Mouse (Mus musculus) erythroblast, embryonic 14.5 days (primary cell): Measurements from ENCODE around the gene Uggt2. TPM values are rescaled to one million over a fixed set of nuclear protein-coding genes. Genes with fewer than 3 reads are reported as not detected.

Experiments used
- H3K27me3 ChIP-seq: 2 replicates; pipeline ENCODE4 v1.6.1; 2012; ENCODE audit warnings: inconsistent platforms; ENCODE audit not compliant: control insufficient read depth
- H3K36me3 ChIP-seq: 2 replicates; pipeline ENCODE4 v1.6.1; 2012; ENCODE audit warnings: mild to moderate bottlenecking, inconsistent platforms; ENCODE audit not compliant: control insufficient read depth
- H3K4me1 ChIP-seq: 2 replicates; pipeline ENCODE4 v1.6.1; 2012; ENCODE audit warnings: inconsistent platforms; ENCODE audit not compliant: control insufficient read depth
- H3K4me3 ChIP-seq: replicated peaks from 2 replicates; pipeline ENCODE3; 2012; ENCODE audit warnings: moderate library complexity, mild to moderate bottlenecking, inconsistent platforms
- H3K9me3 ChIP-seq: 2 replicates; pipeline ENCODE4 v1.6.1; 2012; ENCODE audit warnings: low read length, inconsistent platforms, mixed read lengths; ENCODE audit not compliant: control insufficient read depth
- GATA1 ChIP-seq: IDR thresholded peaks from 2 replicates; pipeline ENCODE4 v1.6.1; 2012; ENCODE audit warnings: low read length, inconsistent platforms, mixed read lengths
- TAL1 ChIP-seq: IDR thresholded peaks from 3 replicates; pipeline ENCODE4 v1.6.1; 2012; ENCODE audit warnings: low read length, inconsistent platforms, mixed read lengths
- polyA plus RNA-seq: library from polyadenylated mRNA; stranded (reverse); fragments of >175 nt; gene quantifications from 2 replicates; pipeline ENCODE4 v1.2.3, GENCODE M21; 2012

Uggt2 gene
- polyA plus RNA-seq, 1 experiment = not detected

DNA sequence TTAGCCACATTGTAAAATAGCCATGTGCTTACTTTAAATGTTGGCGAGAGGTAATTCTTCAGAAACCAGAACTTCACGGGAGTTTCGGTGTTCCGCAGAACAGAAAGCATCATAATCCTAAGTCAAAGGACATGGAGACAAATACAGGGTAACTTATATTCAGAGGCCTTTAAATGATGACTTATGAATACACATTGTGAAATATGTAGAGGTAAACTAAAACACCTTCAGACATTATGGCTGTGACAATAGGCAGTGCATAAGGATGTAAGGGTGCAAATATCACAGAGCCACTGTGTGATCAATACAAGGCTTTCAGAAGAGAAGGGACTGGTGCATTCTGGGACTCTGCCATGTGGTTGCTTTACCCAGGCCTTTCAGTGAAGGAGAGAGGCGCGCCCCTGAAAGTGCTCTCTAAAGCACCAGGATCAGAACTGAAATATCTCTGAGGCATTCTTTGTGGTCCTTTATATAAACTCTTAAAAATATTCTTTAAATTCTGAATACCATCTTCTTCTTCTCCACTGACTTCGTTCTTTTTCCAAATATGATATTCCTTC lies 91.1 kb downstream of the Uggt2 start:
- no peaks in the 10 kb centered on the region for H3K9me3 ChIP-seq
- H3K4me3 ChIP-seq = peak overlapping the region; percentile 68
- H3K27me3 ChIP-seq = no peaks in the 10 kb centered on the region
- no peak for TF ChIP-seq TAL1
- no peak for TF ChIP-seq GATA1
- no peaks in the 10 kb centered on the region; the same call in 1 of the 2 replicates for H3K36me3 ChIP-seq
- H3K4me1 ChIP-seq = peaks cover 24% of the 10 kb centered on the region

- Histone ChIP-seq H3K9me3 (no peaks in the 10 kb centered on the region), H3K36me3 (no peaks in the 10 kb centered on the region), H3K4me1 (peaks cover 24% of the 10 kb centered on the region), H3K27me3 (no peaks in the 10 kb centered on the region), H3K4me3 (peak overlapping the region; percentile 68)
- TF ChIP-seq TAL1 = no peak
- TF ChIP-seq GATA1 = no peak
Measured at GRCm38 (mm10) chr14:119007103-119007951, 91.9 kb downstream of the Uggt2 start.

DNA sequence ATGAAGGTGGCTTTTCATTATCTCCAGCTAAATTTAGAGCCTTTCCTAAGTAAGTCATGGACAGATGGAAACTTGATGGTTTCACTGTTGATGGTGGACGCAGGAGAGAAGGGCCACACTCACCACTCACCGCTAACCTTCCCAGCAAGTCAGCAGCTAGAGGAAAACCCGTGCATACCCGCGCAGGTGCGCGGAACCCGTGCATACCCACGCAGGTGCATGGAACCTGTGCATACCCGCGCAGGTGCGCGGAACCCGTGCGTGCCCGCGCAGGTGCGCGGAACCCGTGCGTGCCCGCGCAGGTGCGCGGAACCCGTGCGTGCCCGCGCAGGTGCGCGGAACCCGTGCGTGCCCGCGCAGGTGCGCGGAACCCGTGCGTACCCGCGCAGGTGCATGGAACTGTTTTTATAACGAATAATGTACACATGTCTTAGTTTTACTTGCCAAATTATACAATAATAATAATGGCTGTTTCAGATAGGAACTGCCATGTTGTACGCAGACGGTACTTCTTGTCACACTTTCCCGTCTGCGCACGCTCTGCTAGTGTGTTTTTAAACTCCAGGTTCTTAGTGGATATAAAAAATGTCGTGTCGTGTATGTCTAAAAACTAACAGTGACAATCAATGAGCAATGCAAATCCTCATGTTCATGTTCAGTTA lies 92.7 kb downstream of the Uggt2 start:
- H3K27me3 ChIP-seq = no peaks in the 10 kb centered on the region

GRCm38 (mm10) chr14:119005834-119006233 lies 93.4 kb downstream of the Uggt2 start:
- H3K36me3 ChIP-seq = no peaks in the 10 kb centered on the region
- peaks cover 24% of the 10 kb centered on the region for H3K4me1 ChIP-seq
- TF ChIP-seq TAL1 (no peak), GATA1 (no peak)
- H3K4me3 ChIP-seq = peak overlapping the region; percentile 23
- no peaks in the 10 kb centered on the region for H3K9me3 ChIP-seq
- no peaks in the 10 kb centered on the region for H3K27me3 ChIP-seq

More for the DNA sequence above, 92.7 kb downstream of the Uggt2 start:
- Histone ChIP-seq H3K4me3 (peak overlapping the region; percentile 68), H3K36me3 (no peaks in the 10 kb centered on the region), H3K9me3 (no peaks in the 10 kb centered on the region), H3K4me1 (peaks cover 24% of the 10 kb centered on the region)
- no peak for TF ChIP-seq TAL1
- no peak for TF ChIP-seq GATA1

DNA sequence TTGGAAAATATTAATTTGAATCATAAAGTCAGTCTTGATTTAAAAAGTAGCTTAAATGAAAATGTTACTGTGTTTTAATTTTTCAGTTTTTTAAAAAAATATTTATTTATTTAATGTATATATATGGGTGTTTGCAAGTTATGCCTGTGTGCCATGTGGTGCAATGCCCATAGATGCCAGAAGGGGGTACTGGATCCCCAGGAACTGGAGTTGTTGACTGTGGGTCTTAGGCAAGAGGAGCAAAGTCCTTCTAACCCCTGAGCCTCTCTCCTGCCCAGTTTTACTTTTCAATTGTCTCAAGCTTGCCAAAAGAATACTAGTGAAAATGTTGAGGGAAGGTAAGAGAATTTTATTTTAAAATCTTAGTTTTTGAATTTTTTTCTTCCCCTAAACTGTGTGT lies 95.9 kb downstream of the Uggt2 start:
- Histone ChIP-seq H3K9me3 (no peaks in the 10 kb centered on the region), H3K36me3 (no peaks in the 10 kb centered on the region), H3K27me3 (no peaks in the 10 kb centered on the region), H3K4me1 (peaks cover 24% of the 10 kb centered on the region), H3K4me3 (no peak overlapping the region)
- no peak for TF ChIP-seq TAL1
- no peak for TF ChIP-seq GATA1

- no peak for TF ChIP-seq TAL1
- TF ChIP-seq GATA1 = no peak
- Histone ChIP-seq H3K27me3 (no peaks in the 10 kb centered on the region), H3K4me1 (no peaks in the 10 kb centered on the region), H3K9me3 (no peaks in the 10 kb centered on the region), H3K4me3 (no peak overlapping the region), H3K36me3 (no peaks in the 10 kb centered on the region; the same call in 1 of the 2 replicates)
Measured at GRCm38 (mm10) chr14:118995226-118995925, 103.9 kb downstream of the Uggt2 start.

DNA sequence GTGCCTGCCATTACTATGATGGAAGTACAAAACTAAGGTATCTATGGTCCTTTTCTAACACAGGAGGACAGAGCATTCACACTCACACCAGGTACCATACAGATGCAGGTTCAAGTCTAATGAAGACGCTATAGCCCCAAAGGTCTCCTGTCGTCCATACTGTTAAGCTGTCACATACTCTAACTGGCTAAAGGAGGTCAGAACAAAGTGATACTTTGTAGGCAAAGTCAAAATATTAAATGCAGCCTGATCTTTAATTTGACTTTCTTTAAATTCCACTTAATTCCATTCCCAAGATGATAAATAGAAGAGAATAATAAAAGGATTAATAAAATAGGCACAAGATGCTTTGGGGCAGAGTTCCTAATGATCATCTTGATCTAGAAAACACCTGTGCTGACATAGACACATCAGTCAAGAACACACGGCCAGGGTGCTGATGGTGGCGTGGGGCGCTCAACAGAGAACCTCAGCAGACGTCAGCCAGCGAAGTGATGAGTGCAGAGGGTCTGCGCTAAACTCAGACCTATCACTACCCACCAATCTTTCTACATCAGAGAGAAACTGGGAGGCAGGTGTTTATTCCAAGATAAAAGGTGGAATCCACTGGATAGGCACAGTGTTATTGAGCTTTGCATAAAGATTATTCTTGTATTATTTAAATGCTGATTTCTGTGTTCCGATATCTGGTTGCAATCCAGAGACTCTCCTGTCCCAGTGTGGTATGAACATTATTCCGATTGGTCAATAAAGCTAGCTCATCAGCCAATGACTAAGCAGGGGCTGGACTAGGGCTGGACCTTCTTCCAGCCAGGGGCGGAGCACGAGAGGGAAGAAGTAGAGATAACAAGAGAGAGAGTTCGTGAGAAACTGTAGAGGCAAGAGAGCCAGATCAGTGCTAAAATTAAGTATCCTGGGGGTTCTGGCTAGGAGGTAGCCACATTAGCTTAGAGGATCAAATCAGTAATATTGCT lies 111.4 kb downstream of the Uggt2 start:
- H3K4me1 ChIP-seq = peaks cover 15% of the 10 kb centered on the region
- peak overlapping the region; percentile 18 for H3K4me3 ChIP-seq
- no peaks in the 10 kb centered on the region for H3K27me3 ChIP-seq
- peaks cover 5% of the 10 kb centered on the region for H3K36me3 ChIP-seq
- no peak for TF ChIP-seq TAL1
- TF ChIP-seq GATA1 = no peak
- no peaks in the 10 kb centered on the region for H3K9me3 ChIP-seq
